Mouse (Mus musculus) testis, adult 2 months (tissue): ENCODE data around the gene Akr7a5.

Experiments
- CTCF ChIP-seq: fragments of 200-500 bp; IDR thresholded peaks from 2 replicates; pipeline ENCODE4 v1.5.1; 2012; ENCODE audit warnings: low read depth, mild to moderate bottlenecking, inconsistent platforms, low read length, moderate library complexity; ENCODE audit not compliant: control insufficient read depth, insufficient read depth, insufficient replicate concordance
- POLR2A ChIP-seq: fragments of 200-500 bp; IDR thresholded peaks from 2 replicates; pipeline ENCODE4 v1.6.1; 2012; ENCODE audit warnings: low read depth, mild to moderate bottlenecking, inconsistent platforms, low read length, moderate library complexity; ENCODE audit not compliant: control insufficient read depth

DNA sequence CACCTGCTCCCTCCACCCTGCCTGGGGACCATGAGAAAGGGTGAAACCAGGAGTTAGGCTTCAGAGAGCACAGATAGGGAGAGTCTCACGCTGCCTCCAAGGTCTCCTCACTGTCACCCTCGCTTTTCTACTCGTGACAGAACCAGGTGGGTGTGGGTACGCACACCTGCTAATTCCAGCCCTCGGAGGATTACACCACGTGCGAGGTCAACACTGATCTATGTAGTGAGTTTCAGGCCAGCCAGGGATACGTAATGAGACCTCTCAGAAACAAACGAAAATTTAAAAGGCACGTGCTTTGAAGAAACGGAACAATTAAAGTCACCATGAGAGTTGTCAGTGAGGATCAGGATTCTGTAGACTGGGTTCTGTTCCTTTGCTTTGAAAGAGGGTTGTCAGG is 7.9 kb downstream of the Akr7a5 start:
- TF ChIP-seq POLR2A, result no peak
- no peak for TF ChIP-seq CTCF
